Comparison of ENCODE assay signal across 8 mouse cellular contexts in genomic region chr1:132138576-132139415, GRCm38 (mm10). TPM values are rescaled to one million over a fixed set of nuclear protein-coding genes. Genes with fewer than 3 reads are reported as not detected.
A peak's percentile ranks its signal among the peaks of the same experiment; 100 is the strongest.
DNase-seq lines count a peak whose midpoint lies in the region; ATAC-seq and TF ChIP-seq lines count a peak whose summit lies in the region.

No protein-coding gene starts in this region.

- DNase-seq in cerebellum, adult 2 months = peak in 1 of 2 experiments; percentile 62
- DNase-seq in cerebellum, adult 18-20 months = no peak
- DNase-seq in 3T3-L1 (ENCODE audit: low read depth, low spot score) = peak; percentile 31
- no peak for DNase-seq in liver, embryonic 14.5 days (ENCODE audit: low read depth in 3 of 3, low spot score in 3 of 3)
- no peak for DNase-seq in B cell, adult 2 months
- DNase-seq in urinary bladder, adult 2 months (ENCODE audit: low spot score) = no peak

- H3K9me3 ChIP-seq in forebrain, embryonic 15.5 days = no peaks in the 10 kb centered on the region
- H3K9me3 ChIP-seq in liver, embryonic 14.5 days (ENCODE audit: control insufficient read depth, low read length) = no peaks in the 10 kb centered on the region

- no peaks in the 10 kb centered on the region for H3K27me3 ChIP-seq in cerebellum, adult 2 months (ENCODE audit: control insufficient read depth, insufficient read depth, low read length)
- peaks cover 20% of the 10 kb centered on the region; the same call in 1 of the 2 replicates for H3K27me3 ChIP-seq in forebrain, embryonic 15.5 days
- peaks cover 9% of the 10 kb centered on the region for H3K27me3 ChIP-seq in liver, embryonic 14.5 days (ENCODE audit: control insufficient read depth, insufficient read depth, low read length)

- TF ChIP-seq CTCF in cerebellum, adult 2 months (IDR thresholded peaks at IDR 0.05; ENCODE audit: borderline replicate concordance, insufficient read depth, low read depth, low read length) = no peak
- TF ChIP-seq CTCF in liver, embryonic 14.5 days (IDR thresholded peaks at IDR 0.05; ENCODE audit: low read depth) = no peak

- TF ChIP-seq EP300 in liver, embryonic 14.5 days (IDR thresholded peaks at IDR 0.05; ENCODE audit: low read depth) = no peak

- no peak overlapping the region for H3K27ac ChIP-seq in cerebellum, adult 2 months (ENCODE audit: insufficient read depth, low read length)
- no peak overlapping the region for H3K27ac ChIP-seq in forebrain, embryonic 15.5 days (replicated peaks)
- no peak overlapping the region for H3K27ac ChIP-seq in liver, embryonic 14.5 days

- no peak for ATAC-seq in forebrain, embryonic 15.5 days (replicated peaks)
- ATAC-seq in liver, embryonic 14.5 days (ENCODE audit: insufficient read depth) = no peak
- no peak for ATAC-seq in monocyte, adult 5-6 weeks (replicated peaks; ENCODE audit: insufficient number of reproducible peaks, low FRiP score, low TSS enrichment, poor library complexity, severe bottlenecking)

- H3K4me3 ChIP-seq in cerebellum, adult 2 months (replicated peaks; ENCODE audit: insufficient read depth, low read depth, low read length) = peak overlapping the region; percentile 50
- peak overlapping the region; percentile 47 for H3K4me3 ChIP-seq in forebrain, embryonic 15.5 days
- H3K4me3 ChIP-seq in liver, embryonic 14.5 days (ENCODE audit: insufficient read depth in 1 of 2, low read depth in 2 of 2, low read length in 2 of 2) = peak overlapping the region; percentile 37 to 61

- H3K4me2 ChIP-seq in forebrain, embryonic 15.5 days (replicated peaks) = peak overlapping the region; percentile 98
- peak overlapping the region; percentile 38 for H3K4me2 ChIP-seq in liver, embryonic 14.5 days (ENCODE audit: low read depth)

- WGBS in cerebellum, adult 2 months = 18% methylated on average over 35 of the region's 35 CpGs
- WGBS in forebrain, embryonic 15.5 days = 9% methylated on average over 35 of the region's 35 CpGs
- WGBS in liver, embryonic 14.5 days (ENCODE audit: insufficient replicate concordance) = 4% methylated on average over 35 of the region's 35 CpGs

- H3K4me1 ChIP-seq in cerebellum, adult 2 months (ENCODE audit: control insufficient read depth, insufficient read depth, low read length) = no peaks in the 10 kb centered on the region
- peaks cover 16% of the 10 kb centered on the region for H3K4me1 ChIP-seq in forebrain, embryonic 15.5 days
- H3K4me1 ChIP-seq in liver, embryonic 14.5 days (replicated peaks; ENCODE audit: control insufficient read depth in 2 of 2, insufficient read depth in 2 of 2, low read length in 1 of 2) = peaks cover 0 to 2% of the 10 kb centered on the region in 2 experiments; a peak in 1 of 4 replicates

- no peaks in the 10 kb centered on the region for H3K36me3 ChIP-seq in forebrain, embryonic 15.5 days
- H3K36me3 ChIP-seq in liver, embryonic 14.5 days (replicated peaks; ENCODE audit: control insufficient read depth, insufficient read depth, low read depth) = no peaks in the 10 kb centered on the region

- H3K9ac ChIP-seq in forebrain, embryonic 15.5 days (replicated peaks) = peak overlapping the region; percentile 62
- no peak overlapping the region for H3K9ac ChIP-seq in liver, embryonic 14.5 days (replicated peaks)

- no peak for TF ChIP-seq POLR2A in cerebellum, adult 2 months (IDR thresholded peaks at IDR 0.05; ENCODE audit: borderline replicate concordance, insufficient read depth, low read length)

RNA-seq across cellular contexts. Expression of gene Cdk18, which starts 0.7 kb away (rescaled TPM):
- polyA plus RNA-seq in cerebellum, adult 2 months (2012; rRNA removed) = 32.1 and 35.8 TPM in 2 replicates
- polyA plus RNA-seq in forebrain, embryonic 15.5 days (2015; fragmentation: Nextera tagmentation; extraction: Ambion mirVana) = 0.18 and 0.69 TPM in 2 replicates
- polyA plus RNA-seq in liver, embryonic 14.5 days (2012; rRNA removed) = 1.4 and 1.7 TPM in 2 replicates
- 0.67 and 1.2 TPM in 2 replicates for polyA plus RNA-seq in liver, embryonic 14.5 days (2014; fragmentation: Nextera tagmentation; extraction: Ambion mirVana)
- total RNA-seq in monocyte, adult 5-6 weeks (2017) = 0.43 to 2.9 TPM in 2 of 3 replicates, not detected in the other
- polyA plus RNA-seq in urinary bladder, adult 2 months (2012; rRNA removed) = 20.5 and 26.8 TPM in 2 replicates

RNA-seq across cellular contexts. Expression of gene Lemd1, which starts 52.4 kb away (rescaled TPM):
- 7.1 and 7.6 TPM in 2 replicates for polyA plus RNA-seq in cerebellum, adult 2 months (2012; rRNA removed)
- 13.9 and 16.2 TPM in 2 replicates for polyA plus RNA-seq in forebrain, embryonic 15.5 days (2015; fragmentation: Nextera tagmentation; extraction: Ambion mirVana)
- not detected in 2 replicates for polyA plus RNA-seq in liver, embryonic 14.5 days (2012; rRNA removed)
- not detected in 2 replicates for polyA plus RNA-seq in liver, embryonic 14.5 days (2014; fragmentation: Nextera tagmentation; extraction: Ambion mirVana)
- 1.8 TPM in 1 of 3 replicates, not detected in the others for total RNA-seq in monocyte, adult 5-6 weeks (2017)
- polyA plus RNA-seq in urinary bladder, adult 2 months (2012; rRNA removed) = 0.23 and 0.32 TPM in 2 replicates

RNA-seq across cellular contexts. Expression of gene AC124108.1, which starts 52.5 kb away (rescaled TPM):
- 3.2 and 3.6 TPM in 2 replicates for polyA plus RNA-seq in cerebellum, adult 2 months (2012; rRNA removed)
- 2.5 and 2.8 TPM in 2 replicates for polyA plus RNA-seq in forebrain, embryonic 15.5 days (2015; fragmentation: Nextera tagmentation; extraction: Ambion mirVana)
- 0.02 TPM in 1 of 2 replicates, not detected in the other for polyA plus RNA-seq in liver, embryonic 14.5 days (2012; rRNA removed)
- not detected in 2 replicates for polyA plus RNA-seq in liver, embryonic 14.5 days (2014; fragmentation: Nextera tagmentation; extraction: Ambion mirVana)
- total RNA-seq in monocyte, adult 5-6 weeks (2017) = not detected in 3 replicates
- polyA plus RNA-seq in urinary bladder, adult 2 months (2012; rRNA removed) = 0.15 and 0.21 TPM in 2 replicates
